Mouse (Mus musculus) bone marrow macrophage, adult 2 months (primary cell): ENCODE results near the gene Myadml2.

Source experiments
- CTCF ChIP-seq: IDR thresholded peaks from 2 replicates; pipeline ENCODE4 v1.5.1; 2012; ENCODE audit warnings: low read depth, mild to moderate bottlenecking, low read length, moderate library complexity
- POLR2A ChIP-seq: IDR thresholded peaks from 2 replicates; pipeline ENCODE4 v1.6.1; 2012; ENCODE audit warnings: mild to moderate bottlenecking, low read depth, low read length, borderline replicate concordance

DNA sequence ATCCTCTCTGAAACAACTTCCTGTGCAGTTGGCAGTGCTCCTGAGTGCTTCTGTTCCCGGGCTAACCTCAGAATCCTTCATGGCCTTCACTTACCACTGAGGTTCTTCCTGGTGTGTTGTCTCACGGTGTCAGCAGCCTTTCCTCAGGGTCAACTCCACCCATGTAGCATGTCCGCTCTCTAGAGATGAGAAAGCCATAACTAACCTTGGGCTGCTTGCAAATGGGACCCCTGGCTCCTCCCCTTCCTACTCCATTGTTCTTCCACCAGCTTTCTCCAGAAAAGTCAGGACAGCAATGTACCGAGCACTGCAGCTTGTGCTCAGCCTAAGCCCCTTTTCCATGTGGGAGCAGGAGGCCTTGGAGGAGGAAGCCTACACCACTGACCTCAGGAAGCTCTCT, 41.2 kb downstream of the Myadml2 start:
- no peak for TF ChIP-seq POLR2A
- no peak for TF ChIP-seq CTCF
